Mouse (Mus musculus) MEL (cell line): ENCODE measurements around the gene Synj1.

Experiments
- CHD1 ChIP-seq: IDR thresholded peaks from 2 replicates; pipeline ENCODE4 v1.6.1; 2012; ENCODE audit warnings: low read depth, mild to moderate bottlenecking, inconsistent platforms, low read length, improper control_type of control experiment
- CHD2 ChIP-seq: IDR thresholded peaks from 2 replicates; pipeline ENCODE4 v1.6.1; 2011; ENCODE audit warnings: low read length, improper control_type of control experiment
- CTCF ChIP-seq, 3 experiments: IDR thresholded peaks in 2 of 3; conservative IDR thresholded peaks in 1 of 3; 2 replicates each; pipeline ENCODE4 v1.5.1; 2011 to 2012; ENCODE audit warnings: low read length in 3 of 3, low read depth in 2 of 3, mild to moderate bottlenecking in 2 of 3, improper control_type of control experiment in 1 of 3, inconsistent platforms in 1 of 3, mixed read lengths in 1 of 3, moderate library complexity in 1 of 3; ENCODE audit not compliant: control insufficient read depth in 1 of 3, insufficient read depth in 1 of 3, poor library complexity in 1 of 3, severe bottlenecking in 1 of 3
- EP300 ChIP-seq, 2 experiments: IDR thresholded peaks; 2 replicates each; pipeline ENCODE4 v1.6.1; 2011; ENCODE audit warnings: improper control_type of control experiment in 2 of 2, low read length in 2 of 2, low read depth in 1 of 2, mild to moderate bottlenecking in 1 of 2
- ETS1 ChIP-seq: IDR thresholded peaks from 2 replicates; pipeline ENCODE4 v1.6.1; 2012; ENCODE audit warnings: low read depth, mild to moderate bottlenecking, inconsistent platforms, low read length, improper control_type of control experiment, moderate library complexity
- GABPA ChIP-seq: IDR thresholded peaks from 2 replicates; pipeline ENCODE4 v1.6.1; 2012; ENCODE audit warnings: low read depth, mild to moderate bottlenecking, inconsistent platforms, low read length, improper control_type of control experiment, moderate library complexity
- HCFC1 ChIP-seq: IDR thresholded peaks from 2 replicates; pipeline ENCODE4 v1.6.1; 2012; ENCODE audit warnings: low read depth, mild to moderate bottlenecking, inconsistent platforms, low read length, improper control_type of control experiment, moderate library complexity
- MAFK ChIP-seq: IDR thresholded peaks from 2 replicates; pipeline ENCODE4 v1.6.1; 2011; ENCODE audit warnings: low read depth, mild to moderate bottlenecking, low read length, improper control_type of control experiment, borderline replicate concordance
- POLR2A ChIP-seq, 2 experiments: IDR thresholded peaks; 2 replicates each; pipeline ENCODE4 v1.6.1; 2011 to 2012; ENCODE audit warnings: low read length in 2 of 2, mild to moderate bottlenecking in 2 of 2, control low read depth in 1 of 2, improper control_type of control experiment in 1 of 2, low read depth in 1 of 2, moderate library complexity in 1 of 2; ENCODE audit not compliant: control insufficient read depth in 1 of 2, insufficient read depth in 1 of 2, poor library complexity in 1 of 2
- POLR2AphosphoS5 ChIP-seq: IDR thresholded peaks from 2 replicates; pipeline ENCODE4 v1.6.1; 2012; ENCODE audit warnings: low read depth, borderline replicate concordance, mild to moderate bottlenecking, inconsistent platforms, low read length, moderate library complexity, mixed read lengths
- SMC3 ChIP-seq: IDR thresholded peaks from 2 replicates; pipeline ENCODE4 v1.6.1; 2011; ENCODE audit warnings: low read depth, low read length, improper control_type of control experiment
- TAL1 ChIP-seq: IDR thresholded peaks from 2 replicates; pipeline ENCODE4 v1.6.1; 2012; ENCODE audit warnings: mild to moderate bottlenecking, inconsistent platforms, low read length, moderate library complexity, mixed read lengths
- USF1 ChIP-seq: IDR thresholded peaks from 2 replicates; pipeline ENCODE4 v1.6.1; 2014; ENCODE audit warnings: low read depth, mild to moderate bottlenecking, inconsistent platforms, low read length, improper control_type of control experiment, moderate library complexity
- ZMIZ1 ChIP-seq: IDR thresholded peaks from 2 replicates; pipeline ENCODE4 v1.6.1; 2012; ENCODE audit warnings: low read depth, mild to moderate bottlenecking, inconsistent platforms, low read length, improper control_type of control experiment, moderate library complexity

DNA sequence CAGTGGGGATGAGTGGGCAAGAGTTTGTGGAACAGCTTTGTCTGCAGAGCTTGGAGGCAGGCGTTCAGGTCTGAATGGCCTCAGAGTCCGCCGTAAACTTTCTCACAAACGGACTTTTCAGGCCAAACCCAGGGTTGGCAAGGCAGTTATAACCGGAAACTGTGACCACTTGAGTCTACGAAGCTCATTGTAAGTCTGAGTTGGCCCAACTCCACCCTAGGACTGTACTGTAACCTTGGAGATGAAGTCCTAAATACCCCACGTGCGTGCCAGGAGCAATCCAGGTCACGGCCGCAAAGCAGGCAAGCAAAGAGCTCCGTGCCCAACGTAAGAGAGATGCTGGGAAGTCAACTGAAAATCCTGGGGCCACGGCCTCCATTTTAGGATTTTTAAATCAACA lies 99.3 kb downstream of the Synj1 start:
- TF ChIP-seq HCFC1 (no peak), CHD2 (no peak), POLR2A (IDR thresholded peaks at IDR 0.05; ENCODE audit: control insufficient read depth in 1 of 2, insufficient read depth in 1 of 2, low read depth in 1 of 2, low read length in 2 of 2, poor library complexity in 1 of 2) (no peak), GABPA (no peak), ETS1 (no peak), CTCF (IDR thresholded peaks at IDR 0.05 in 2 of 3, conservative IDR thresholded peaks at IDR 0.05 in 1 of 3; ENCODE audit: control insufficient read depth in 1 of 3, insufficient read depth in 1 of 3, low read depth in 2 of 3, low read length in 3 of 3, poor library complexity in 1 of 3, severe bottlenecking in 1 of 3) (no peak), ZMIZ1 (no peak), TAL1 (no peak), SMC3 (no peak), EP300 (IDR thresholded peaks at IDR 0.05; ENCODE audit: low read depth in 1 of 2, low read length in 2 of 2) (no peak), USF1 (no peak), POLR2AphosphoS5 (no peak), CHD1 (no peak), MAFK (no peak)
